Mouse (Mus musculus) small intestine, adult 2 months (tissue): ENCODE measurements around the gene Slc23a2.

Experiments
- CTCF ChIP-seq: fragments of 200-500 bp; IDR thresholded peaks from 2 replicates; pipeline ENCODE4 v1.5.1; 2012; ENCODE audit warnings: low read depth, mild to moderate bottlenecking, control low read depth, inconsistent platforms, low read length, moderate library complexity, mixed read lengths; ENCODE audit not compliant: insufficient replicate concordance, insufficient read length; ENCODE audit errors: extremely low read depth
- POLR2A ChIP-seq: fragments of 200-500 bp; IDR thresholded peaks from 2 replicates; pipeline ENCODE4 v1.6.1; 2012; ENCODE audit warnings: low read depth, mild to moderate bottlenecking, control low read depth, inconsistent platforms, low read length, moderate library complexity

GRCm38 (mm10) chr2:132092722-132093121 is 52.2 kb downstream of the Slc23a2 start:
- no peak for TF ChIP-seq CTCF
- no peak for TF ChIP-seq POLR2A
